Mouse (Mus musculus) liver, postnatal 0 days (tissue): ENCODE measurements around the gene Sumo1.

Experiments used
- CTCF ChIP-seq: sonication (generic); IDR thresholded peaks from 2 replicates; pipeline ENCODE4 v1.5.1; 2016; ENCODE audit warnings: antibody characterized with exemption, low read depth
- EP300 ChIP-seq: IDR thresholded peaks from 2 replicates; pipeline ENCODE4 v1.6.1; 2016; ENCODE audit warnings: antibody characterized with exemption, low read depth, mild to moderate bottlenecking

DNA sequence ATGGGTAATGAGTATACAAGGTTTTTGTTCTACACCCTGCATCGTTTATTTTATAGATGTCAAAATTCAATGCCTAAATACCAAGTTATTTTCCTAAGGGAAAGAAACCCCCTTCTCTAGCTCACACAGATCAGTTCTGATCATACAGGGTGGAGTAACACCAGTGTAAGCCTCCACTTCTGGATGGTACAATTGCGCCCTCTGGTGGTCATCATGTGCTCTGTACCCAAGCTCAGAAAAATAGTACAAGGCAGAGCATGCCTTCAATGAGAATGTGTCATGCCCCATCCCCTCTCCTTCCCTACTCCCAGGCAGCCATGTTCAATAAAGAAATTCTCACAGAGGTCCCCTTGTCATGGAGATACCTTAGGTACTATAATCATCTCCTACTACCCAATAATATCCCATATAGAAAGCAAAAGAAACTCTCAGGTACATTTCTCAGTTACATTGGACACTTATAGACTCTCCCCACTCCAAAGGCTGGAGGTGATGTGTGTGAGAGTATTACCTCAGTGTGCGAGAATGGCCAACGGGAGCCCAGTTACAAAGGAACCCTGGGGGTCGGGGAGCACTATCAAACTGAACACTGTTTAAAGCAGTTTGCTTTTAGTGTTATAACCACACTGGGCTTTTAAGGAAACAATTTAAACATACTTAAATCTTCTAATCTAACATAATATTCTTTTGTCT is 47.2 kb downstream of the Sumo1 start:
- TF ChIP-seq CTCF (peak; percentile 97), EP300 (no peak)
